Mouse (Mus musculus): Measurements from ENCODE around the gene Pde6g. TPM values are rescaled to one million over a fixed set of nuclear protein-coding genes. Genes with fewer than 3 reads are reported as not detected.
A peak's percentile ranks its signal among the peaks of the same experiment; 100 is the strongest.

The Pde6g gene
- total and polyA plus RNA-seq, 3 experiments, result 0.35 to 0.84 TPM; not detected in 1

DNA sequence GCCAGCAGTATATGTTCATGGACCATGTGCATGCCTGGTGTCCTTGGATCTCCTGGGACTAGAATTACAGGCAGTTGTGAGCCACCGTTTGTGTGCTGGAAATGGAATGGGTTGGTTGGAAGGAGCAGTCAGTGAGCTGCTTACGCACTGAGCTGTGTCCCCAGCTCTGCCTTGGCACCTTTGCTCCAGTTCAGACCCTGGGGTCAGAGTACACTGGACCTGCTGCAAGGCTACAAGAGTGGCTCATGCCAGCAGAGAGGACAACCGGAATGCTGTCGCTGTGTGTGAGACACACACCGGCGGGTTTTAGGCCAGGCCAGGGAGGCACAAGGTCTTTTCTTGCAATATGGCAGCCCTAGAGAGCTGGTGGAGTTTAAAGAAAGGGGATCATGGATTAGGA, 18.8 kb upstream of the Pde6g start:
- no peak for DNase-seq (ENCODE audit: low read depth, low spot score)
- H3K9me3 ChIP-seq (replicated peaks; ENCODE audit: insufficient read depth, low read length), result no peaks in the 10 kb centered on the region
- no peak overlapping the region for H3K9ac ChIP-seq (ENCODE audit: control insufficient read depth, low read depth, low read length, poor library complexity, severe bottlenecking)
- H3K4me1 ChIP-seq (ENCODE audit: control insufficient read depth in 1 of 2, insufficient read depth in 2 of 2, low read length in 2 of 2), result peaks cover 6 to 8% of the 10 kb centered on the region in 2 experiments
- no peak overlapping the region for H3K27ac ChIP-seq (ENCODE audit: control insufficient read depth, low read depth, low read length)
- H3K27me3 ChIP-seq (ENCODE audit: control insufficient read depth in 1 of 2, insufficient read depth in 2 of 2, low read length in 2 of 2), result no peaks in the 10 kb centered on the region
- H3K36me3 ChIP-seq (ENCODE audit: control insufficient read depth in 1 of 2, insufficient read depth in 2 of 2, low read length in 2 of 2), result peaks cover 6 to 10% of the 10 kb centered on the region in 2 experiments; a peak in 3 of 4 replicates
- TF ChIP-seq POLR2A (IDR thresholded peaks at IDR 0.05; ENCODE audit: control insufficient read depth in 1 of 2, insufficient read depth in 1 of 2, low read depth in 1 of 2, low read length in 2 of 2, poor library complexity in 1 of 2), result no peak
- H3K79me2 ChIP-seq (ENCODE audit: control insufficient read depth, insufficient read depth, low read length, poor library complexity), result peaks cover 13% of the 10 kb centered on the region
- no peak overlapping the region for H3K4me3 ChIP-seq (ENCODE audit: control insufficient read depth in 1 of 2, insufficient read depth in 1 of 2, low read depth in 2 of 2, low read length in 2 of 2)

- H3K4me1 ChIP-seq (ENCODE audit: control insufficient read depth in 1 of 2, insufficient read depth in 2 of 2, low read length in 2 of 2), result peaks cover 8 to 12% of the 10 kb centered on the region in 2 experiments
- H3K36me3 ChIP-seq (ENCODE audit: control insufficient read depth in 1 of 2, insufficient read depth in 2 of 2, low read length in 2 of 2), result peaks cover 1 to 11% of the 10 kb centered on the region in 2 experiments; a peak in 2 of 4 replicates
- peak overlapping the region; percentile 22; the same call in 1 of the 2 replicates for H3K27ac ChIP-seq (ENCODE audit: control insufficient read depth, low read depth, low read length)
- H3K79me2 ChIP-seq (ENCODE audit: control insufficient read depth, insufficient read depth, low read length, poor library complexity), result peaks cover 16% of the 10 kb centered on the region
- DNase-seq (ENCODE audit: low read depth, low spot score), result no peak
- H3K27me3 ChIP-seq (ENCODE audit: control insufficient read depth in 1 of 2, insufficient read depth in 2 of 2, low read length in 2 of 2), result no peaks in the 10 kb centered on the region
- 0 out of 2 replicates have a peak, but pooled peaks have one; percentile 6 for TF ChIP-seq MAX (IDR thresholded peaks at IDR 0.05; ENCODE audit: low read length)
- TF ChIP-seq MXI1 (IDR thresholded peaks at IDR 0.05; ENCODE audit: low read depth, low read length), result peak; percentile 38
- TF ChIP-seq CHD1 (IDR thresholded peaks at IDR 0.05; ENCODE audit: low read depth, low read length), result 0 out of 2 replicates have a peak, but pooled peaks have one; percentile 66
- no peak for TF ChIP-seq ZC3H11A (IDR thresholded peaks at IDR 0.05; ENCODE audit: low read depth, low read length)
- no peak for TF ChIP-seq POLR2AphosphoS5 (IDR thresholded peaks at IDR 0.05; ENCODE audit: borderline replicate concordance, low read depth, low read length)
- H3K4me3 ChIP-seq (ENCODE audit: control insufficient read depth in 1 of 2, insufficient read depth in 1 of 2, low read depth in 2 of 2, low read length in 2 of 2), result peak overlapping the region; percentile 79 to 80
- H3K9ac ChIP-seq (ENCODE audit: control insufficient read depth, low read depth, low read length, poor library complexity, severe bottlenecking), result peak overlapping the region; percentile 87
- H3K9me3 ChIP-seq (replicated peaks; ENCODE audit: insufficient read depth, low read length), result no peaks in the 10 kb centered on the region
Measured at GRCm38 (mm10) chr11:120467736-120468092, 14.4 kb upstream of the Pde6g start.

DNA sequence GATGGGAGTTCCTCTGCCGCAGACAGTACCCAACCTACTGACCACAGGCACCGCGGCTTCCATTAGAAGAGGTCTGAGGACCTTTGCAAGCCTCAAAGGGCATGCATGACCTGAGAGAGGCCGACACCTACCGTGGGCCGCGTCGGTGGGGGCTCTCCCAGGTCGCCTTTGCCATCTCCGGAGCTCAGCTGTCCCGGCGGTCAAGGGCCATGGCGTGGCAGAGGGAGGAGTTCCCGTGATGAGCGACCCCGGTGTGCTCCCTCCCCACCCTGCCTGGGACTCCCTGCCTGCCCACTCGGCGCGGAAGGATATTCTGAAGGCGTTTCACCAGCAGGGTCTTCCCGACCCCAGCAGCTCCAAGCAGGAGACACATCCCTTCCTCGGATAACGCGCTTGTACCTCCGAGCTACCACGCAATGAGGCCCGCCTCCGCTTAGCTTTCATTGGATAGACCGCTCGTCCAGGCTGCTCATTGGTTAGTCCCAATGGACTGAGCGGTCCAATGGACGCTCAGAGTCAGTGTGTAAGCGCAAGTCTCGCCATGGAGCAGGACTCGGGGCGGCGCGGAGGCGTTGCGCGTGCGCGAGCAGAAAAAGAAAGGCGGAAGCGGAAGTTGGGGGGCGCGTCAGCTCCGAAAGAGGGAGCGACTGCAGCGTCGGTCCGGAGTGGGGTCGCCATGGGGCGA, 13.9 kb upstream of the Pde6g start, which contains the start of gene Arl16:
TSS of gene Arl16 (minus strand) at position 557 of the 685 bp plus-strand sequence.
- H3K9ac ChIP-seq (ENCODE audit: control insufficient read depth, low read depth, low read length, poor library complexity, severe bottlenecking), result peak within 1 kb of the TSS; percentile 87
- H3K4me1 ChIP-seq (ENCODE audit: control insufficient read depth in 1 of 2, insufficient read depth in 2 of 2, low read length in 2 of 2), result peaks cover 8 to 12% of the 10 kb centered on the region in 2 experiments
- H3K79me2 ChIP-seq (ENCODE audit: control insufficient read depth, insufficient read depth, low read length, poor library complexity), result peaks cover 16% of the 10 kb centered on the region
- peak; percentile 100 for DNase-seq (ENCODE audit: low read depth, low spot score)
- peak within 1 kb of the TSS; percentile 25; the same call in 1 of the 2 replicates for H3K27ac ChIP-seq (ENCODE audit: control insufficient read depth, low read depth, low read length)
- H3K4me3 ChIP-seq (ENCODE audit: control insufficient read depth in 1 of 2, insufficient read depth in 1 of 2, low read depth in 2 of 2, low read length in 2 of 2), result peak within 1 kb of the TSS; percentile 83 to 87
- no peaks in the 10 kb centered on the region for H3K9me3 ChIP-seq (replicated peaks; ENCODE audit: insufficient read depth, low read length)
- H3K27me3 ChIP-seq (ENCODE audit: control insufficient read depth in 1 of 2, insufficient read depth in 2 of 2, low read length in 2 of 2), result no peaks in the 10 kb centered on the region
- H3K36me3 ChIP-seq (ENCODE audit: control insufficient read depth in 1 of 2, insufficient read depth in 2 of 2, low read length in 2 of 2), result peaks cover 0 to 11% of the 10 kb centered on the region in 2 experiments; a peak in 2 of 4 replicates
- peak; percentile 89 for TF ChIP-seq MXI1 (IDR thresholded peaks at IDR 0.05; ENCODE audit: low read depth, low read length)
- TF ChIP-seq TCF12 (IDR thresholded peaks at IDR 0.05; ENCODE audit: low read depth, low read length), result peak; percentile 51
- TF ChIP-seq KAT2A (conservative IDR thresholded peaks at IDR 0.05; ENCODE audit: low read depth, low read length), result peak; percentile 68; the same call in 1 of the 2 replicates
- peak; percentile 86 for TF ChIP-seq ZMIZ1 (IDR thresholded peaks at IDR 0.05; ENCODE audit: low read depth, low read length)
- peak; percentile 95 for TF ChIP-seq NELFE (IDR thresholded peaks at IDR 0.05; ENCODE audit: low read depth, low read length)
- TF ChIP-seq CHD1 (IDR thresholded peaks at IDR 0.05; ENCODE audit: low read depth, low read length), result 0 out of 2 replicates have a peak, but pooled peaks have one; percentile 29
- peak; percentile 13; the same call in 1 of the 2 replicates for TF ChIP-seq RCOR1 (IDR thresholded peaks at IDR 0.05; ENCODE audit: low read depth, low read length)
- TF ChIP-seq RAD21 (IDR thresholded peaks at IDR 0.05; ENCODE audit: low read depth, low read length), result no peak
- TF ChIP-seq USF1 (IDR thresholded peaks at IDR 0.05; ENCODE audit: low read depth, low read length), result peak; percentile 36; the same call in 1 of the 2 replicates
- TF ChIP-seq HCFC1 (IDR thresholded peaks at IDR 0.05; ENCODE audit: low read depth, low read length), result peak; percentile 90
- TF ChIP-seq EP300 (IDR thresholded peaks at IDR 0.05; ENCODE audit: low read depth in 1 of 2, low read length in 2 of 2), result no peak; a peak in 1 of 4 replicates
- TF ChIP-seq NRF1 (IDR thresholded peaks at IDR 0.05; ENCODE audit: insufficient read depth, low read depth, low read length, poor library complexity, severe bottlenecking), result peak; percentile 100; the same call in 1 of the 2 replicates
- peak; percentile 84; the same call in 1 of the 2 replicates for TF ChIP-seq MAX (IDR thresholded peaks at IDR 0.05; ENCODE audit: low read length)
- TF ChIP-seq TAL1 (IDR thresholded peaks at IDR 0.05; ENCODE audit: low read length), result no peak
- 0 out of 2 replicates have a peak, but pooled peaks have one; percentile 20 for TF ChIP-seq MYC (IDR thresholded peaks at IDR 0.05; ENCODE audit: low read depth, low read length)
- 0 out of 2 replicates have a peak, but pooled peaks have one; percentile 9 for TF ChIP-seq ZKSCAN1 (IDR thresholded peaks at IDR 0.05; ENCODE audit: low read depth, low read length)
- TF ChIP-seq ELF1 (IDR thresholded peaks at IDR 0.05; ENCODE audit: low read depth, low read length), result peak; percentile 100
- peak; percentile 95 for TF ChIP-seq MAZ (IDR thresholded peaks at IDR 0.05; ENCODE audit: low read depth, low read length)
- peak; percentile 42; the same call in 1 of the 2 replicates for TF ChIP-seq ETS1 (IDR thresholded peaks at IDR 0.05; ENCODE audit: low read depth, low read length)
- peak; percentile 75 for TF ChIP-seq CHD2 (IDR thresholded peaks at IDR 0.05; ENCODE audit: low read length)

All from MEL (cell line).